Mouse (Mus musculus): ENCODE measurements at regions not wholly inside any gene's neighbourhood (a gene's known extent, or its start where the extent isn't known, plus 50 kb on each side); places are given as distances from the start of the nearest gene placed in this dataset.

DNA sequence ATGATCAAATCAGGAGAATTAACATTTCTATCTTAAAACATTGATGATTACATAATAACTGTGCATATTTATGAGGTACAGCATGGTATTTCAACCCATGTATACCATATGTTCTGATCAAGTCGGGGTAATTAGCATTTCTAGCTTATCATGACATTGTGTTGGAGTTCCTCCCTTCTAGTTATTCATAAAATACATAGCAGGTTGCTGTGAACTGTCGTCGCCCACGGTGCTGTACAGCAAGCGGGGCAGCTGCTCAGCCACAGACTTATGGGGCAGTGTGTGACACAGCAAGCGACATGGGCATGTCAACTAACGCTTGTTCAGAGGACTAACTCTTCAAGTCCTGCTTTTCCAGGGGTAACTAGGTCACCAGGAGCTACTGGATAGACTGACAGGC is 2238.6 kb upstream of the Lrrc6 start:
- no peaks in the 10 kb centered on the region for H3K4me1 ChIP-seq (ENCODE audit: control insufficient read depth, insufficient read depth, low read length)
- H3K27me3 ChIP-seq (replicated peaks; ENCODE audit: control insufficient read depth, insufficient read depth, low read length), result no peaks in the 10 kb centered on the region
- ATAC-seq, result no peak
- WGBS, result 85% methylated on average over 7 of the region's 7 CpGs
- H3K4me2 ChIP-seq (ENCODE audit: low read depth, low read length), result no peak overlapping the region
- H3K36me3 ChIP-seq (ENCODE audit: control insufficient read depth, insufficient read depth, low read length), result no peaks in the 10 kb centered on the region
- H3K9me3 ChIP-seq (ENCODE audit: control insufficient read depth, low read length), result no peaks in the 10 kb centered on the region
- H3K9ac ChIP-seq (ENCODE audit: low read depth, low read length), result no peak overlapping the region
- no peak overlapping the region for H3K4me3 ChIP-seq (ENCODE audit: low read length)
- H3K27ac ChIP-seq (ENCODE audit: low read length), result no peak overlapping the region

DNA sequence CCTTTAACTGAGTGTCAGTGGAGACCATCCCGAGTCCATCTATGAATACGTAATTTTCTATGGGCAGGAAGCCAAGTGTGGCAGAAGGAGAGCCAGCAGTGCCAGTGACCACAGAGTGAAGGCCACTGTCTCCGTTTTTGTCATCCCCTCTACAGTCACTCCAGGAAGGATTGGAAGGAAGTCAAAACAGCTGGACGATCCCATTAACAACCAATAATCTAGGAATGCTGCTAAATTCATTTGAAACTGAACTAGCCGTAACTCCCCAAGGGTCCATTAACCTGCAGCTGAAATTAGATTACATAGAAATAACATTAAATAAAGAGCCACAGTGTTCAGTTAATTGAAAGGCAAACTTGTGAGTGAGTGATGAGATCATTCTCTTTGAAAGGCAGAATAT is 2220.5 kb upstream of the Lrrc6 start:
- 68% methylated on average over 5 of the region's 5 CpGs for WGBS
- H3K27me3 ChIP-seq (replicated peaks; ENCODE audit: control insufficient read depth, insufficient read depth, low read length), result no peaks in the 10 kb centered on the region
- no peak for ATAC-seq

DNA sequence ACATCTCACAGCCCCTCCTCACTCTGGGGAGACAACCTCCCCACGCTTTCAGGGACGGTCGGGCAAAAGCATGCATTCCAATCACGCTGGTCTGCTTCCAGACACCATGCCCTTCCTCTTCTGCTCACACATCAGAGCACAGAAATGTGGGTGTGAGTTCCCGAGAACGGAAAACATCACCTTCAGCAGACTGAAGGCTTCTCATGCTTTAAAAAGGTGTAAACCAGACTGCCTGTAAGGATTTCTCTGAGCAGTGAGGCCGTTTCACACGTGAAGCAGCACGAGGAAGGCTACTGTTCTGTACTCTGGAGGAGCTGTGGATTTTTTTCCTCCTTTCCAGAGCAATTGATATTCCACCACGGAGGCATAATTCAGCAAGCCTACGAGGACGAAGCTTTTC is 2218.8 kb upstream of the Lrrc6 start:
- H3K36me3 ChIP-seq (ENCODE audit: control insufficient read depth, insufficient read depth, low read length), result no peaks in the 10 kb centered on the region
- H3K4me3 ChIP-seq (ENCODE audit: low read length), result no peak overlapping the region
- H3K9me3 ChIP-seq (ENCODE audit: control insufficient read depth, low read length), result no peaks in the 10 kb centered on the region
- no peak overlapping the region for H3K27ac ChIP-seq (ENCODE audit: low read length)
- H3K9ac ChIP-seq (ENCODE audit: low read depth, low read length), result no peak overlapping the region
- ATAC-seq, result no peak
- no peaks in the 10 kb centered on the region for H3K4me1 ChIP-seq (ENCODE audit: control insufficient read depth, insufficient read depth, low read length)
- H3K4me2 ChIP-seq (ENCODE audit: low read depth, low read length), result no peak overlapping the region
- no peaks in the 10 kb centered on the region for H3K27me3 ChIP-seq (replicated peaks; ENCODE audit: control insufficient read depth, insufficient read depth, low read length)
- WGBS, result 63% methylated on average over 12 of the region's 12 CpGs

More for the DNA sequence above, 2220.5 kb upstream of the Lrrc6 start:
- H3K36me3 ChIP-seq (ENCODE audit: control insufficient read depth, insufficient read depth, low read length), result no peaks in the 10 kb centered on the region
- no peaks in the 10 kb centered on the region for H3K4me1 ChIP-seq (ENCODE audit: control insufficient read depth, insufficient read depth, low read length)
- H3K4me2 ChIP-seq (ENCODE audit: low read depth, low read length), result no peak overlapping the region
- H3K9me3 ChIP-seq (ENCODE audit: control insufficient read depth, low read length), result no peaks in the 10 kb centered on the region
- no peak overlapping the region for H3K4me3 ChIP-seq (ENCODE audit: low read length)
- H3K27ac ChIP-seq (ENCODE audit: low read length), result no peak overlapping the region
- no peak overlapping the region for H3K9ac ChIP-seq (ENCODE audit: low read depth, low read length)

DNA sequence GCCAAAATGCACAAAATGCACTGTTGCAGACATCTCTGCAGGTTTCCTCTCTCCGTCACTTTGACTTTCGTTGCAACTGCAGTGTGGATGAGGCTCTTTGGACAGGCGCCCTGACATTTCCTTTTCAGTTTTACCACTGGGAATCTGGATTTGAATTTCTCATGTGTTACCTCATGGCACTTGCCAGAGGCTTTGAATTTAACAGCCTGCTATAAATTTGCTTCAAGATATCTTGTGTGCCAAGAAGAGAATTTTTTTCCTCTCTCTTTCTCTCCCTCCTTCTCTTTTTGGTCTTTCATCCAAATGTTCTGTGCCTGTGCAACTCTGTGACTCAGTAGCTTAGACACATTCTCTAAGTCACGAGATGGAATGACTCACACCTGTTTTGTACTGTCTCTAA is 2213.6 kb upstream of the Lrrc6 start:
- no peak for ATAC-seq
- H3K36me3 ChIP-seq (ENCODE audit: control insufficient read depth, insufficient read depth, low read length), result no peaks in the 10 kb centered on the region
- H3K9me3 ChIP-seq (ENCODE audit: control insufficient read depth, low read length), result no peaks in the 10 kb centered on the region
- no peaks in the 10 kb centered on the region for H3K4me1 ChIP-seq (ENCODE audit: control insufficient read depth, insufficient read depth, low read length)
- H3K9ac ChIP-seq (ENCODE audit: low read depth, low read length), result no peak overlapping the region
- H3K4me3 ChIP-seq (ENCODE audit: low read length), result no peak overlapping the region
- no peaks in the 10 kb centered on the region for H3K27me3 ChIP-seq (replicated peaks; ENCODE audit: control insufficient read depth, insufficient read depth, low read length)
- no peak overlapping the region for H3K27ac ChIP-seq (ENCODE audit: low read length)
- H3K4me2 ChIP-seq (ENCODE audit: low read depth, low read length), result no peak overlapping the region
- 78% methylated on average over 4 of the region's 4 CpGs for WGBS

DNA sequence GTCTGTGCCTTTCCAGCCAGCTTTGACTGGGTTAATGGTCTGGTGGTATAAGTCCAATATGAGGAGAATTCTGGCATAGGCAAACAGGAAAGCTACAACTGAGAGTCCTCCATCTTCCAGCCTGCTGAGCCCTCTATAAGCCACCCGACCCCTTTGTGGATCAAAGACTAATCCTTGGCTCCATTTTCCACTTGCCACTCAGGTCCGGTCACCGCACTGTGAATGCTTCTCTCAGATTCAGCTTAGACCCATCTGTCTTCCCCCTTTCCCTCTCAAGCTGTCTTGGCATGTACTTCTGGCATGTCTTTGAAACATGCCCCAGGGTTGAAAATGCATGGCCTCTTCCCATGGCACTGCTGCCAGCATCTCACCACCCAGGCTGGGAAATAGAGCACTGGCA is 2206.6 kb upstream of the Lrrc6 start:
- no peak overlapping the region for H3K9ac ChIP-seq (ENCODE audit: low read depth, low read length)
- no peaks in the 10 kb centered on the region for H3K27me3 ChIP-seq (replicated peaks; ENCODE audit: control insufficient read depth, insufficient read depth, low read length)
- H3K27ac ChIP-seq (ENCODE audit: low read length), result no peak overlapping the region
- H3K4me3 ChIP-seq (ENCODE audit: low read length), result no peak overlapping the region
- H3K36me3 ChIP-seq (ENCODE audit: control insufficient read depth, insufficient read depth, low read length), result no peaks in the 10 kb centered on the region
- H3K9me3 ChIP-seq (ENCODE audit: control insufficient read depth, low read length), result no peaks in the 10 kb centered on the region
- WGBS, result 81% methylated on average over 3 of the region's 3 CpGs
- ATAC-seq, result no peak
- no peak overlapping the region for H3K4me2 ChIP-seq (ENCODE audit: low read depth, low read length)
- H3K4me1 ChIP-seq (ENCODE audit: control insufficient read depth, insufficient read depth, low read length), result no peaks in the 10 kb centered on the region

DNA sequence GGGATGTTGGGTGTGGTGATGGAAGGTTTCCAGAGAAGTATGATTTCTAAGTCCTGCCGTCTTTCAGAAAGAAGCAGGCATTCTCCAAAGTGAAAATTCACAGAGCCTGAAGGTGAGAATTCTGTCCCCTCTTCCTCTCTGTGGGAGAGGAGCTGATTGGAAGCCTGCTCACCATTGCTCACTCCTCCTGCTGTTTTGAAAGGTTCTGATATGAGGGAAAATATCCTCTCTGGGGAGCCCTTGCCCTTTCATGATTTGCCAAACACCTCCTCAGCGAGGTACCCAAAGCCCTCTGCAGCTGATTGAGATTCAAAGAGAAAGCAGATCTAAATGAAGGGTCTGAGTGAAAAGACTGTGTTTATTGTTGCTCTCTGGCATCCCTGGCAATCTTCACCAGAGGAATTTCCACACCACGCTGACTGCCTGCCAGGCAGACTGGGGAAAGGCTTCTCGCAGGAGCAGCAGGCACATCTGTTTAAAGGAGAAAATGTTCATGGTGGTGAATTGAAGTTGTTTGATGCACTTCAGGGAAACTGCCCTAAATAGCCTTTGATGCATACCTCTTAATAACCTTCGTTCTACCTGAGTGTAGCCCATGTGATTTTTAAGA is 2194.4 kb upstream of the Lrrc6 start:
- no peaks in the 10 kb centered on the region for H3K4me1 ChIP-seq (ENCODE audit: control insufficient read depth, insufficient read depth, low read length)
- H3K27me3 ChIP-seq (replicated peaks; ENCODE audit: control insufficient read depth, insufficient read depth, low read length), result no peaks in the 10 kb centered on the region
- H3K4me3 ChIP-seq (ENCODE audit: low read length), result no peak overlapping the region
- no peak overlapping the region for H3K9ac ChIP-seq (ENCODE audit: low read depth, low read length)
- WGBS, result 47% methylated on average over 5 of the region's 5 CpGs
- ATAC-seq, result no peak
- no peak overlapping the region for H3K27ac ChIP-seq (ENCODE audit: low read length)
- H3K9me3 ChIP-seq (ENCODE audit: control insufficient read depth, low read length), result no peaks in the 10 kb centered on the region
- H3K4me2 ChIP-seq (ENCODE audit: low read depth, low read length), result no peak overlapping the region
- no peaks in the 10 kb centered on the region for H3K36me3 ChIP-seq (ENCODE audit: control insufficient read depth, insufficient read depth, low read length)

DNA sequence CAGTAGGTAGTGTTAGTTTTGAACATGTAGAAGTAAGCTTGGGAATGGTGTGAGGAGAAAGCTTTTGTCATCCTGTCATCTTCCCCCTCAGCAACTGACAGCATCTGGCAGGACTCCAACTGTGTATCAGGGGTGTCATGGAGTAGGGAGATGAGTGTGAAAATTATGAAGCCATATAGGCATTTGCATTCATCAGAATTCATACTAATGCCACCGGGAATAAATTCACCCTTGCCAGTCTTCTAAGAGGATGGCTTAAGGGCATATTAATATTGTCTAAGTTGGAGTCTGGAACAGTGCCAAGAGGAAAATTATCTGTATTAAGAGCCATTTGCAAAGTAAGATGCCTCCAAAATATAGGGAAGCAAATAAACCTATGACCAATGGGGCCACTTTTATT is 2166.8 kb upstream of the Lrrc6 start:
- Histone ChIP-seq H3K27me3 (replicated peaks; ENCODE audit: control insufficient read depth, insufficient read depth, low read length) (no peaks in the 10 kb centered on the region), H3K9ac (ENCODE audit: low read depth, low read length) (no peak overlapping the region), H3K9me3 (ENCODE audit: control insufficient read depth, low read length) (no peaks in the 10 kb centered on the region), H3K4me3 (ENCODE audit: low read length) (no peak overlapping the region), H3K27ac (ENCODE audit: low read length) (no peak overlapping the region), H3K36me3 (ENCODE audit: control insufficient read depth, insufficient read depth, low read length) (no peaks in the 10 kb centered on the region), H3K4me2 (ENCODE audit: low read depth, low read length) (no peak overlapping the region), H3K4me1 (ENCODE audit: control insufficient read depth, insufficient read depth, low read length) (no peaks in the 10 kb centered on the region)
- no peak for ATAC-seq
- WGBS, result 81% methylated on average over 1 of the region's 1 CpGs

DNA sequence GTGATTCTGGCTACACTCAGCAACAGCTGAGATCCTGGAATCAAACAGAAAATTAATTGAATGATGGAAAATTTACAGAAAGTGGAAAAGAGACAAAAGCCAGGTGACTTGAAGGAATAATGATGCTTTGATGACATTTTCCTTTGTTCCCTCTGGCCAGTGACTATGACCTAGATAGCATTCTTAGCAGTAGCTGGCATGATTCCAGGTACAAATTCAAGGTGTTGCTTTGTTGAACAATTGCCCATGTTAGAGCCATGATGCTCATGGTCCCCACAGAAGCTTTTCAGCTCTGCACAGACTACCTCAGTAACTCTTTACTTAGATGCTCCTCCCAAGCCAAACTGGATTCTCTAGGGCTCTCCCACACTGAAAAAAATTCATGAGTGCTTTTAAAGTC is 2164.6 kb upstream of the Lrrc6 start:
- Histone ChIP-seq H3K27ac (ENCODE audit: low read length) (no peak overlapping the region), H3K9me3 (ENCODE audit: control insufficient read depth, low read length) (no peaks in the 10 kb centered on the region), H3K4me1 (ENCODE audit: control insufficient read depth, insufficient read depth, low read length) (no peaks in the 10 kb centered on the region), H3K4me3 (ENCODE audit: low read length) (no peak overlapping the region), H3K9ac (ENCODE audit: low read depth, low read length) (no peak overlapping the region), H3K4me2 (ENCODE audit: low read depth, low read length) (no peak overlapping the region), H3K36me3 (ENCODE audit: control insufficient read depth, insufficient read depth, low read length) (no peaks in the 10 kb centered on the region), H3K27me3 (replicated peaks; ENCODE audit: control insufficient read depth, insufficient read depth, low read length) (no peaks in the 10 kb centered on the region)
- ATAC-seq, result no peak

DNA sequence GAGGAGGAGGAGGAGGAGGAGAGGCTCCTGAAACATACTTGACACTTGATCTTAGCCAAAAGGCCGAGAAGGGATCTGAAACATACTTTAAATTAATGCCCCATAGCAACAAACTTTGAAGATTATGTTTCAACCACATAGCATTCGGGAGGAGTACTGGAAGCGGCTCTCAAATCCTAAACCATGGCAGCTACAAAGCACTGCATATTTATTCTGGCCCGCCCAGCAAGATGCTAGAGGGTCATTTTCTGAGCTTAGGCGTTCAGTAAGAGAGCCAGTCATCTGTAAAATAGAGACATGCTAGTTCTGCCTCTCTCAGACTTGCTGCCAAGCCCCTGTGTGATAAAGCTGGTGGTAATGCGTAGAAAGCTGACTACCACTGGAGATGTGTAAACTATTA is 2156.0 kb upstream of the Lrrc6 start:
- ATAC-seq, result no peak
- Histone ChIP-seq H3K4me1 (ENCODE audit: control insufficient read depth, insufficient read depth, low read length) (no peaks in the 10 kb centered on the region), H3K36me3 (ENCODE audit: control insufficient read depth, insufficient read depth, low read length) (no peaks in the 10 kb centered on the region), H3K9me3 (ENCODE audit: control insufficient read depth, low read length) (no peaks in the 10 kb centered on the region), H3K4me3 (ENCODE audit: low read length) (no peak overlapping the region), H3K27ac (ENCODE audit: low read length) (no peak overlapping the region), H3K4me2 (ENCODE audit: low read depth, low read length) (no peak overlapping the region), H3K9ac (ENCODE audit: low read depth, low read length) (no peak overlapping the region), H3K27me3 (replicated peaks; ENCODE audit: control insufficient read depth, insufficient read depth, low read length) (no peaks in the 10 kb centered on the region)
- WGBS, result 61% methylated on average over 6 of the region's 6 CpGs

DNA sequence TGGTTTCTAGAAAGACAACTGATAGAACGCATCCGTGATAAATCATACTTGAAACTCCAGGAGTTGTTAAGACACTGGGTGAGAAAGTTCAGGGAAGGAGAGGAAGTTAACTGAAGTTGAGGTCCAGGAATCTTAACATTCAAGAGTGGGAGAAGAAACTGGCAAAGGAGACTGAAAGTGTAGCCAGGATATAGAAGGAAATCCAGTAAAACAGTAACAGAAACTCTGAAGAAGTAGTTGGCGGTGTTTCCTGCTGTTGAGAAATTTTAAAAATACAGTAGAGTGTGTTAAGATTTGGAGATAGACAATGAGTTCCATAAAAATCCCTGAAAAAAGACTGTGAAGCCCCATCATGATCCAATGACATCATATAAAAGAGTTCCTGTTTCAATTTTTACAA is 2154.3 kb upstream of the Lrrc6 start:
- no peaks in the 10 kb centered on the region for H3K27me3 ChIP-seq (replicated peaks; ENCODE audit: control insufficient read depth, insufficient read depth, low read length)
- H3K4me3 ChIP-seq (ENCODE audit: low read length), result no peak overlapping the region
- no peak overlapping the region for H3K4me2 ChIP-seq (ENCODE audit: low read depth, low read length)
- H3K27ac ChIP-seq (ENCODE audit: low read length), result no peak overlapping the region
- H3K36me3 ChIP-seq (ENCODE audit: control insufficient read depth, insufficient read depth, low read length), result no peaks in the 10 kb centered on the region
- no peak for ATAC-seq
- no peaks in the 10 kb centered on the region for H3K4me1 ChIP-seq (ENCODE audit: control insufficient read depth, insufficient read depth, low read length)
- H3K9me3 ChIP-seq (ENCODE audit: control insufficient read depth, low read length), result no peaks in the 10 kb centered on the region
- 85% methylated on average over 3 of the region's 3 CpGs for WGBS
- H3K9ac ChIP-seq (ENCODE audit: low read depth, low read length), result no peak overlapping the region
